Mouse (Mus musculus) cerebellum, postnatal 4 days (tissue): ENCODE data around the gene Crxos.
A peak's percentile ranks its signal among the peaks of the same experiment; 100 is the strongest.
"Not testable (repeated sequence)": the region's sequence is repeated elsewhere in the genome, so short reads cannot be mapped to it uniquely, and the experiment has no call there.

Experiments used
- DNase-seq, 2 experiments: peaks; one replicate each; pipeline ENCODE4 v3.0.0; 2022; ENCODE audit warnings: low spot score in 2 of 2, mixed read lengths in 1 of 2

Crxos gene

DNA sequence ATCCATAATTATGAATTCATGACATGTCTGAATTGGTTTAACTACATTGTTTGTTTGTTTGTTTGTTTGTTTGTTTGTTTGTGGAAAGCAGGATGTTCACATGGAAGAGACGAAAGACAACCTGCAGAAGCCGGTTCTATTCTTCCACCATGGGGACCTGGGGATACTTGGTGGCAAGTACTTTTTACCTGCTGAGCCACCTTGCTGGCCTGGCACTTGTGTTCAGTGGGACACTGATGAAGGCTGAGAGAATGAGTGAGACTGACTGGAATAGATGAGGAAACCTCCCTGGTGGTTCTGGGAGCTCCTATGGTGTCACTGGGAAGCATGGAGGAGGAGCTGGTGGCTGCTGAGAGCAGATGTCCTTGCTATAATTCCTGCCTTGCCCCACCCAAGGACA, at the start of gene Crxos:
Gene Crxos (plus strand): TSS at position 301 of the 400 bp plus-strand sequence.
- no peak for DNase-seq

- DNase-seq: no peak
These were observed 42.8 kb upstream of the Crxos start, which contains the start of gene Obox6 for GRCm38 (mm10) chr7:15839578-15839977. Gene Obox6 (minus strand): TSS chr7:15839678.

GRCm38 (mm10) chr7:15859657-15860056, 22.8 kb upstream of the Crxos start:
- DNase-seq: no peak

DNA sequence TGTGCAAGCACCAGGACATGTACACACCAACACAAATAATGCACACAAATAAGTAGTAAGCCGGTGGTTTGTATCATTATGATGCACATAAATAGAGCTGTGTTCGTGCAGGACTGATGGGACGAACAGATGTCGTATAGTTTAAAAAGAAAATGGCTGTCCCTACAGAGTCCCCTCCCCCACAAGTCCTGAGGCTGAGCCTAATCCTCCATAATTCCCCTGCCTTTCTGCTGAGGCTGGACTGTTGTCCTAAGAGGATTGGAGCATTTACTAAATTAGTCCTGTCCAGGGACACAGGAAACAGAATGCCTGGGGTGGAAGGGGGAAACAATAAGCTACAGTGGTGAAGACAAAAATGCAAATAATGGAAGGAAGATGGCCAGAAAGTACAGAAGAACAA, 18.3 kb upstream of the Crxos start:
- DNase-seq: no peak

- DNase-seq: no peak
These were observed 2.7 kb upstream of the Crxos start, which contains the start of gene Crx for GRCm38 (mm10) chr7:15879756-15880155. Gene Crx (minus strand): TSS chr7:15879968.

DNA sequence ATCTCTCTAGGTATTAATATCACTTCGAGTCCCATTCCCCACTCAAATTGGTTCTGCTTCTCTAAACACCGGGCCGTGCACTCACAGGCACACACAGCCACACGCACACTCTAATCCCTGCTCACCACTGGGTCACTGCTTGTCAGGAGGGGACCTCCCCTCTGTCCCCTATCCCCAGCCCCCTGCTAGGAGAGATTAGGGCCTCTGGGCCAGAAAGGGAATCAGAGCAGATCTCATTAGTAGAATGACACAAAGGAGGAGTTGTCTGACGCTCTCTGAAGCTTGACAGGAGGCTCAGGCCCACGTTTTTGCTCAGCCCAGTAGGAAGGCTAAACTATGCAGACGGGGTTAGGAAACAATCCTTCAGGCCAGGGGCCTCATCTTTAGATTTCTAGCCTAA, 1.0 kb upstream of the Crxos start:
- DNase-seq: no peak

DNA sequence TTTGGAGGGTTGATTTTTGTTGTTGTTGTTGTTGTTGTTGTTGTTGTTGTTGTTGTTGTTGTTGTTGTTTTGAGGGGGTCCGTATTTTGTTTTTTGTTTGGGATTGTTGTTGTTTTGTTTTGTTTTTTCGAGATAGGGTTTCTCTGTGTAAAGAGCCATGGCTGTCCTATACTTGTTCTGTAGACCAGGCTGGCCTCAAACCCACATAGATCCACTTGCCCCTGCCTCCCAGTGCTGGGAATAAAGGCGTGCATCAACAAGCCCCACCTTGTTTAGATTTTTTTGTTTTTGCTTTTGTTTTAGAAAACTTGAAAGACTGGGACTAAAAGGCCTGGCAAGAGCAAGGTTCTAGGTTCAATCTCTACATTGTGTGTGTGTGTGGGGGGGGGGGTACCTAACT, 586 bp upstream of the Crxos start:
- DNase-seq: no peak

DNA sequence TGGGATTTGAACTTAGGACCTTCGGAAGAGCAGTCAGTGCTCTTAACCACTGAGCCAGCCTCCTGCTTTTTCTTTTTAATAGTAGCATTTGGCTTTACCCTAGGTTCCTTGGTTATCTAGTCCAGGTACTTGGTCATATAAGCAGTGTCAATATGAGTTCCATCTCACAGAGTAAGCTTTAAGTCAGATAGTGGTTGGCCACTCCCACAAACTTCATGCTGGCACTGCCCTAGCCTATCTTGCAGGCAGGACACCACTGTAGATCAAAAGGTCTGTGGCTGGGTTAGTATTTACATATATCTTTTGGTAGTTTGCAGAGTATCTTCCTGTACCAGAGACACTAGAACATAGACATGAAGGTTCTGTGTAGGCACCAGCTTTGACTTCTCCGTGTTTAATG, 1.7 kb downstream of the Crxos start:
- DNase-seq: no peak

DNA sequence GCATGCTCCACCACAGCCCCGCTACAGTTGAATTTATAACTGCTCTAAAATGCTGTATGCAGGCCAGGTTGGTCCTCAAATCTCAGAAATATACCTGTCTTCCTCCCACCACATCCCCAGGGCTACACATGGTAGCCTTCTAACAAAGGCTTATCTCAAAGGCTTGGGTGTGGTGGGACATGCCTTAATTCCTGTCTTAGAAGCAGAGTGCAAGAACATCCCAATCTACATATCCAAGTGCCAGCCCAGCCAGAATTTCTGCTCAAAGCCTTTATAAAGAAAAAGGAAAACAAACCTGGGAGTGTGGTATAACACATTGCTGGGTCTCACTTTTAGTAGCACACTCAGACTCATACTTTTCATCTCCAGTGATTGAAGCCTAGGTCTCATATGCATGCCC, 11.8 kb downstream of the Crxos start:
- DNase-seq: no peak

- no peak for DNase-seq
These were observed 19.1 kb downstream of the Crxos start for GRCm38 (mm10) chr7:15901366-15902048.

- DNase-seq: no peak
These were observed 23.4 kb downstream of the Crxos start for GRCm38 (mm10) chr7:15905861-15906260.

GRCm38 (mm10) chr7:15906602-15907001, 24.2 kb downstream of the Crxos start:
- DNase-seq: no peak

DNA sequence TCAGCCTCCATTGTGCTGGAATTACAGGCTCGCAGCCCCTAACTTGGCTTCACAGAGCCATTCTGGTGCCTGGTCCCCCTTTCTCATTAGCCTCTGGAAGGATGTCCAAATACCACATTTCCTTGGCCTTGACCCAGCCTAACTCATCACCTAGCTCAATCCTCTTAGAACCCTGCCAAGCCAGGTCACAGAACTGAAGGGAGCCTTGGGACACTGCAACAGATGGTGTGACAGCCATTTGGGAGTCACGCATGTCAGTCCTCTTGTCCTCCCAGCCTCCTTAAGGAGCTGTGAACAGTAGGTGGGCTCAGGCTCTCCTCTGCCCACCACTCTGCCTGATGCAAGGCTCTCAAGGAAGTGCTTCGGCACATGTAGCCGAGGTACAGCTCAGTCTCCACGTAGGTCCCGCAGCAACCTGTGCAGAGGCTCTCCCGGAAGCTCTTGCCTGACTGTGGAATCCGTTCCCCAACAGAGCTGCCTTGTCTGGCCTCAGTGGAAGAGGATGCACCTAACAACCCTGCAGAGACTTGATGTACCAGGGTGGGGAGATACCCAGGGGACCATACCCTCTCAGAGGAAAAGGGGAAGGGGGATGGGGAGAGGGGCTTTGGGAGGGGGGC, 25.7 kb downstream of the Crxos start:
- no peak for DNase-seq

DNA sequence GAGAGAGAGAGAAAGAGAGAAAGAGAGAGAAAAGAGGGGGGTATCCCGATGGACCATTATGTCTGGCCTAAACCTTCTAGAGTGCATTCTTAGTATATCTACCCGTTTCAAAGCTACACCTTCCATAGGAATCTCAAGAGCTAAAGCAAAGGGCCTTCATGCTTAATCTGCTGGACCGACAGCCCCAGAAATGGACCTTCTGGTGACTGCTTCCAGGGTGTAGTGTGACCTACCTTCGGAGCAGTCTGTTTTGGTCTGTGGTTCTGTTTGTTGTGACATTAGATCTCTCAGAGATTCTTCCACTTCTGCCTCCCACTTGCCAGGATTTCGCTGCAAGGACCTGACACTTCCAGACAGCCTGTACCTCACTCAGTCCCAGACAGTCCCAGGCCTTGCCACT, 28.1 kb downstream of the Crxos start:
- DNase-seq: no peak

DNA sequence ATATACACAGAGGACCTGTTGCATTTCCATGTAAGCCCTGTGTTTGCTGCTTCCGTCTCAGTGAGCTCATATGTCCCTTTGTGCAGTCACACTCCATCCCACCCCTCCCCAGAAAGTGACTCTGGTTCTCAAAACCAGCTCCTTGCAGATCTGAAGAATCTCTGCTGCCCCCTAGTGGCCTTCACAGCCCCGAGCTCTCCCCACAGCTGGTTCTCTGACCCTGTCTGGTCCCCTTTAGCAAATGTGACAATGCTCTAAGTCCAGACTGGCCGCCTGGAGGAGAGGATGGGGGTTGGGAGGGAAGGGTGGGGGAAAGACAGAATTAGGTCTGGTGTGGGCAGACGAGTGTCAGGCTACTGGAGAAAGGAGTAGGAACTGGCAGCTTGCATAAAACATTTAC, 29.8 kb downstream of the Crxos start:
- DNase-seq: peak; percentile 62 to 77

GRCm38 (mm10) chr7:15914252-15914651, 31.8 kb downstream of the Crxos start:
- DNase-seq: peak in 1 of 2 experiments; percentile 34

DNA sequence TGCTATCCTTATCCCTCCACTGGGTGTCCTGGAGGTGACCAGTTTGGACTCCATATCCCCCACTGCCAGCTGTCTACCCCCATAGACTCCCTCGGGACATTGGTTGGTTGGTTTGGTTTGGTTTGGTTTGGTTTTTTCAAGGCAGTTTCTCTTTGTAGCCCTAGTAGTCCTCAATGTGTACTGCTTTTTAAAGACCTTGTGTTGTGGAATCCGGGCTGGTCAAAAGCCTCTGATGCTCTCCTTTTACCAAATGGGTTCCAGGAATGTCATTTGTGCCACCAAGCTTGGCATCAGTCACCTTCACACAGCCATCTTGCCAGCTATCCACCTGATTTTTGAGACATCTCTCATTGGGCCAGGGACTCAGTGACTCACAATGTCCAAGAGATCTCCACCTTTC, 32.3 kb downstream of the Crxos start:
- no peak for DNase-seq

DNA sequence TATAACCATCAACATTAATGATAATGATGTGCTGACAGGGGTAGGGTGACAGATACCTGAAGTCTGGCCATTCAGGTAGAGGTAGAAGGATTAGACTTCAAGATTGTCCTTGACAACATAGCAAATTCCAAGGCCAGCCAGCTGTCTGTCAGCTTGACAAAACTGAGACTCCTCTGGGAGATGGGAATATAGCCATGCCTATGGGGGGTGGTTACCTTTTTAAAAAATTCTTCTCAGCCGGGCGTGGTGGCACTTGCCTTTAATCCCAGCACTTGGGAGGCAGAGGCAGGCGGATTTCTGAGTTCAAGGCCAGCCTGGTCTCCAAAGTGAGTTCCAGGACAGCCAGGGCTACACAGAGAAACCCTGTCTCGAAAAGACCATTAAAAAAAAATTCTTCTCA, 33.3 kb downstream of the Crxos start:
- not testable (repeated sequence) for DNase-seq

DNA sequence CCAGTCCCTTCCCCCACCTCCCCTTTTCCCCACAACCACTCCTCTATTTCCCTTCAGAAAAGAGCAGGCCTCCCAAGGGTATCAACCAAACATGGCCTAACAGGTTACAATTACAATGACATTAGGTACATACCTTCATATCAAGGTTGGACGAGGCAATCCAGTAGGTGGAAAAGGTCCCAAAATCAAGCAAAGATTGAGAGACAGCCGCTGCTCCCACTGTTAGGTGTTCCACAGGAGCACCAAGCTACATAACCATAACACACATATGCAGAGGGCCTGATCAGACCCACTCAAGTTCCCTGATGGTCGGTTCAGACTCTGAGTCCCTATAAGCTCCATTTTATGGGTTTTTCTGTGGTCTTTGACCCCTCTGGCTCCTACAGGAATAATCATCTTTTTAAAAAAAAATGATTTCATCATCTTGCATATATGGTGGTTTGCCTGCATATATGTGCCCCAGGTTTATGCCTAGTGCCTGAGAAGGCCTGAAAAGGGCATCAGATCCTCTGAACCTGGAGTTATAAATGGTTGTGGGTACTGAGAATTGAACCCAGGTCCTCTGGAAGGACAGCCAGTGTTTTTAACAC, 33.8 kb downstream of the Crxos start:
- no peak for DNase-seq

- no peak for DNase-seq
These were observed 34.6 kb downstream of the Crxos start for GRCm38 (mm10) chr7:15916996-15917395.

GRCm38 (mm10) chr7:15918371-15918770, 36.0 kb downstream of the Crxos start:
- no peak for DNase-seq

DNA sequence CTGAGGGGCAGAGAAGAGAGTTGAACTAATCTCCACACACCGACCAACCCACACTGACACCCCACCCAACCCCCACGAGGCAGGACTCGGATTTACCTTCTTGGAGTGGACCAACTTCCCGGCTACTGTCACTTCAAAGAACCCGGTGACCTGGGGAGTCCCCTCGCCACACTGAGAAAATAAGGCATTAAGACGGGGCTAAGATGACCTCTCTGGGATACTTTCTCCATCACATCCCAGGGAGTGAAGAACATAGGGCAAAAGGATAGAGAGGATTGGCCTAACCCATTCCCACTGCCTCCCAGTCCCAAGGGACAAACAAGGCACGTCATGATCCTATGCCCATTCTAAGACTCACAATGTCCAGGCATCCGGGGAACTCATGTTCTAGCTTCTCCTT, 37.5 kb downstream of the Crxos start:
- DNase-seq: no peak

- DNase-seq: no peak
These were observed 38.3 kb downstream of the Crxos start for GRCm38 (mm10) chr7:15920645-15921190.
